Mouse (Mus musculus) liver, adult 2 months (tissue): Measurements from ENCODE around the gene Spns2. TPM values are rescaled to one million over a fixed set of nuclear protein-coding genes. Genes with fewer than 3 reads are reported as not detected.

Experiments
- DNase-seq: peaks from one replicate; pipeline ENCODE4 v3.0.0-alpha.2; 2011; ENCODE audit warnings: low read depth, low spot score; ENCODE audit errors: extremely low read depth
- H3K27ac ChIP-seq: fragments of 200-500 bp; replicated peaks from 2 replicates; pipeline ENCODE4 v1.5.1; 2012; ENCODE audit warnings: low read depth, mild to moderate bottlenecking, control low read depth, inconsistent platforms, low read length; ENCODE audit not compliant: insufficient read depth
- H3K27me3 ChIP-seq: fragments of 200-500 bp; 2 replicates; pipeline ENCODE4 v1.6.1; 2012; ENCODE audit warnings: mild to moderate bottlenecking, moderate library complexity, low read length, inconsistent platforms; ENCODE audit not compliant: control insufficient read depth, insufficient read depth
- H3K36me3 ChIP-seq: fragments of 200-500 bp; 2 replicates; pipeline ENCODE4 v1.6.1; 2012; ENCODE audit warnings: low read length, inconsistent platforms; ENCODE audit not compliant: control insufficient read depth, insufficient read depth
- H3K4me1 ChIP-seq: fragments of 200-500 bp; 2 replicates; pipeline ENCODE4 v1.6.1; 2011; ENCODE audit warnings: low read length; ENCODE audit not compliant: control insufficient read depth, insufficient read depth
- H3K4me3 ChIP-seq: fragments of 200-500 bp; 2 replicates; pipeline ENCODE4 v1.5.1; 2011; ENCODE audit warnings: low read depth, mild to moderate bottlenecking, control low read depth, low read length, moderate library complexity; ENCODE audit not compliant: insufficient read depth
- H3K79me2 ChIP-seq: fragments of 200-500 bp; 2 replicates; pipeline ENCODE4 v1.6.1; 2012; ENCODE audit warnings: inconsistent platforms, mild to moderate bottlenecking, low read length, moderate library complexity; ENCODE audit not compliant: control insufficient read depth, insufficient read depth
- H3K9ac ChIP-seq: fragments of 200-500 bp; 2 replicates; pipeline ENCODE4 v1.6.1; 2012; ENCODE audit warnings: low read depth, mild to moderate bottlenecking, control low read depth, inconsistent platforms, low read length
- CTCF ChIP-seq: fragments of 200-500 bp; IDR thresholded peaks from 2 replicates; pipeline ENCODE4 v1.5.1; 2011; ENCODE audit warnings: low read depth, low read length, control low read depth
- POLR2A ChIP-seq: fragments of 200-500 bp; IDR thresholded peaks from 2 replicates; pipeline ENCODE4 v1.6.1; 2011; ENCODE audit warnings: low read length, control low read depth; ENCODE audit not compliant: insufficient read depth; ENCODE audit errors: extremely low read depth
- WGBS: fragments of 180-500 bp; shearing (Covaris S2); methylation state at CpG from one replicate; pipeline ENCODE4 v1.1.7; 2018; 5-methylcytosine and 5-hydroxymethylcytosine counted together
- polyA plus RNA-seq: library from polyadenylated mRNA; depleted of rRNA; stranded (reverse); fragments of >200 nt; gene quantifications from 2 replicates; pipeline ENCODE4 v1.2.3, GENCODE M21; 2012
- total RNA-seq: library from RNA; depleted of rRNA; stranded (reverse); fragments of >200 nt; gene quantifications from 2 replicates; pipeline ENCODE4 v1.2.3, GENCODE M21; 2014

Spns2 gene
- total and polyA plus RNA-seq, 2 experiments, result 41.1 to 47.3 TPM

DNA sequence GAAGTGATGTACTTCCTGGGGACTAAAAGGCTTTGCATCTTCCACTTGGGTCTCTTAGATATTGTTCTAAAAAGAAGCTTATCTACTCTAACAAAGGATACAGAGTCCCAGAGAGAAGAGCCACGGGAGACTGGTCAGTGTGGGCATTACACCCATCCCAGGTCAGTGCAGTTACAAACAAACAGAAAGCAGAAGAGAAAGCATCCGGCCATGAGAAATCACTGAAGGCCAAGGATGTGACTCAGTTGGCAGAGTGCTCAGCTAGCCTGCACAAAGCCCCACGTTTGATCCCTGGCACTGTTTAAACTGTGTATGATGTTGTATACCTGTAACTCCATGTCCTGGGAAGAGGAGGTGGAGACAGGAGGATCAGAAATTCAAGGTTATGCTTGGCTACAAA lies 30.2 kb upstream of the Spns2 start:
- no peak overlapping the region for H3K4me3 ChIP-seq
- no peaks in the 10 kb centered on the region for H3K79me2 ChIP-seq
- H3K9ac ChIP-seq, result no peak overlapping the region
- H3K4me1 ChIP-seq, result peaks cover 6% of the 10 kb centered on the region
- WGBS, result 61% methylated on average over 3 of the region's 3 CpGs
- H3K27ac ChIP-seq, result no peak overlapping the region
- no peak for TF ChIP-seq POLR2A
- TF ChIP-seq CTCF, result no peak
- H3K36me3 ChIP-seq, result no peaks in the 10 kb centered on the region
- no peaks in the 10 kb centered on the region for H3K27me3 ChIP-seq
- no peak for DNase-seq

DNA sequence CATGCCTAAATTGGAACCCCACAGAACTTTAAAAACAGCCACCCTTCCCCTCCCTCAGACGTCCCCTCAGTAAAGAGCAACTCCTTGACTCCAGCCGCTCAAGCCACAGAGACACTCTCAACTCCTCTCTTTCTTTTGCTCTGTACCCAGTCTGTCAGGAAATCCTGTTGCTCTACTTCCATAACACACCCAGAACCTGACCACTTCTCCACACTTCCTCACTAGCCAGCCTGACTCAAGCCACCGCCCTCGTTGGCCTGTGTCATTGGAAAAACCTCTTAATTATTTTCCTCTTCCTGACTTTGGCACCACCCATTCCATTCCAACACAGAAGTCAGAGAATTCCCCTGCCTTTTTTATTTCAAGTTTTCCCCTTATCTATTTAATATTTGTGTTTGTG lies 29.5 kb upstream of the Spns2 start:
- Histone ChIP-seq H3K27me3 (no peaks in the 10 kb centered on the region), H3K27ac (no peak overlapping the region), H3K36me3 (no peaks in the 10 kb centered on the region), H3K4me1 (peaks cover 6% of the 10 kb centered on the region), H3K9ac (no peak overlapping the region), H3K4me3 (no peak overlapping the region), H3K79me2 (no peaks in the 10 kb centered on the region)
- TF ChIP-seq POLR2A (no peak), CTCF (no peak)
- 71% methylated on average over 4 of the region's 4 CpGs for WGBS
- no peak for DNase-seq

DNA sequence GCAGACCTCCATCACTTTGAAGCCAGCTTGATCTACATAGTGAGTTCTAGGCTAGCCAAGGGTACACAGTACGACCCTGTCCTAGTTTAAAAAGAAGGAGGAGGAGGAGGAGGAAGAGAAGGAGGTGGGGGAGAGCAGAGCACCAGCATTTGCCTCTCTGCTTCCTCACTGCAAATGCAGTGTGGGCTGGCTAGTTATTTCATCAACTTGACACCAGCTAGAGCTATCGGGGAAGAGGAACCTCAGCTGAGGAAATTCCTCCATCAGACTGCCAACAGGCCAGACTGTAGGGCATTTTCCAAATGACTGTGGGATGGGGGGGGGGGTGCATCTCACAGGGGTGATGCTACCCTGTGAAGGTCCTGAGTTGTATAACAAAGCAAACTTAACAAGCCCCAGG lies 28.7 kb upstream of the Spns2 start:
- no peaks in the 10 kb centered on the region for H3K36me3 ChIP-seq
- H3K4me1 ChIP-seq, result peaks cover 6% of the 10 kb centered on the region
- DNase-seq, result no peak
- no peaks in the 10 kb centered on the region for H3K79me2 ChIP-seq
- WGBS, result 66% methylated on average over 2 of the region's 2 CpGs
- no peak for TF ChIP-seq POLR2A
- no peak for TF ChIP-seq CTCF
- H3K9ac ChIP-seq, result no peak overlapping the region
- no peaks in the 10 kb centered on the region for H3K27me3 ChIP-seq
- H3K27ac ChIP-seq, result no peak overlapping the region
- H3K4me3 ChIP-seq, result no peak overlapping the region

DNA sequence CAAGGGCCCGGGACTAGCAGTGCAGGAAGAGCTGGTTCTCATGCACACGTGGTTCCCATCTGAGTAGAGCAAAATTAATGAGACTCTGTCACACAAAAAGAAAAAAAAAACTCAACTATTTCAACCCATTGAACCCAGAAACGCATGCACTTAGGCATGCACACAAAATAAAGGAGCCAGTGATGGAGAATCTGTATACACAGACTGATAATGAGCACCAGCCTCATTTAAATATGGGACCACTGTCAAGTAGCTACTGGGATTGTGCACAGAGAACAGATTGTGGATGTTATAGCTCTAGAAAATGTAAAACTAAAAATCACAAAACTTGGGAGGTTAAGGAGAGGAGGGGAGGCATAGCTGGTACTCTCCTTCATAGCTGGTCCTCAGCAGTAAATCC lies 25.3 kb upstream of the Spns2 start:
- no peak for DNase-seq
- H3K36me3 ChIP-seq, result no peaks in the 10 kb centered on the region
- H3K9ac ChIP-seq, result no peak overlapping the region
- no peaks in the 10 kb centered on the region for H3K27me3 ChIP-seq
- H3K4me1 ChIP-seq, result no peaks in the 10 kb centered on the region
- H3K27ac ChIP-seq, result no peak overlapping the region
- no peak overlapping the region for H3K4me3 ChIP-seq
- TF ChIP-seq CTCF, result no peak
- TF ChIP-seq POLR2A, result no peak
- no peaks in the 10 kb centered on the region for H3K79me2 ChIP-seq
- 65% methylated on average over 3 of the region's 3 CpGs for WGBS

DNA sequence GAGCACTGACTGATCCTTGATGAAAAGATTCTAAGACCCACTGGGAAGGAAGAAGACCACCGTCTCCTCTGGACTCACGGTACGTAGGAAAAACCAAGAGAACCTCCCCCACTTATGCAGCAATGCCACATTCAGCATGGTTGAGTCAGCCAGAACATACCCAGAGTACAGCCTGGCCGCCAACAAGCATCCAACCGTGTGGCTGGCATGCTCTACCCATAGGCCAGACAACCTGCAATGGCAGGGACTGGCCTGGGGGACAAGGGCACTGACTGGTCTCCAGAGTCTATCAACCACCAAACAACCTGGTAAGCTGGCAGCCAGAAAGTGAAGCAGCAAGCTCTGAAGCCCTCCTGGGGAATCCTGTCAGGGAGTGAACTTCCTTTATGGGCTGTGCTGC lies 18.9 kb upstream of the Spns2 start:
- TF ChIP-seq POLR2A, result no peak
- no peak for TF ChIP-seq CTCF

DNA sequence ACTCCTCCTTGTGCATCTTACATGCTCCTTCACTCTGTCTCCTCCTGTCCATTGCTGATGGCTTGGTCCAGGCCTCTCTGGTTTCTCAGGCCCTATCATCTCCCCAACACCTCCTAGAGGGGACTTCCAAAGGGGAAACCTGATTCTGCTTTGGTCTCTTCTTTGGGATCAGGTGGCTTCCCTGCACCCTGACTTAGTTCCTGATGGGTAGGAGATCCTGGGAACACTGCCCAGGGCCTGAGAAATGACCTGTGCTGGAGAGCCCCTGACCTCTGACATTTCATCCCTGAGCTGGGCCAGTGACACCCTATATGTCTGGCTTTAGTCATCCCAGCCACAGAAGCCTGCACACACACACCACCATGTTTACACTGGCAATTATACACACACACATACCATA lies 17.9 kb upstream of the Spns2 start:
- TF ChIP-seq CTCF (no peak), POLR2A (no peak)
- H3K36me3 ChIP-seq, result no peaks in the 10 kb centered on the region
- H3K27me3 ChIP-seq, result no peaks in the 10 kb centered on the region
- H3K9ac ChIP-seq, result no peak overlapping the region
- no peak for DNase-seq
- peaks cover 4% of the 10 kb centered on the region; the same call in 1 of the 2 replicates for H3K4me1 ChIP-seq
- H3K4me3 ChIP-seq, result no peak overlapping the region
- H3K79me2 ChIP-seq, result no peaks in the 10 kb centered on the region
- no peak overlapping the region for H3K27ac ChIP-seq

More for the DNA sequence above, 18.9 kb upstream of the Spns2 start:
- peaks cover 4% of the 10 kb centered on the region; the same call in 1 of the 2 replicates for H3K4me1 ChIP-seq
- H3K4me3 ChIP-seq, result no peak overlapping the region
- DNase-seq, result no peak
- H3K27me3 ChIP-seq, result no peaks in the 10 kb centered on the region
- H3K9ac ChIP-seq, result no peak overlapping the region
- no peak overlapping the region for H3K27ac ChIP-seq
- no peaks in the 10 kb centered on the region for H3K36me3 ChIP-seq
- no peaks in the 10 kb centered on the region for H3K79me2 ChIP-seq
- 97% methylated on average over 5 of the region's 5 CpGs for WGBS
